Mouse (Mus musculus) myocyte (in vitro differentiated cells): ENCODE data around the gene Zfp526.
"Not testable (repeated sequence)": the region's sequence is repeated elsewhere in the genome, so short reads cannot be mapped to it uniquely, and the experiment has no call there.

Experiments used
- CEBPB ChIP-seq: IDR thresholded peaks from 2 replicates; pipeline ENCODE4 v1.6.1; 2011; ENCODE audit warnings: mild to moderate bottlenecking, moderate library complexity; ENCODE audit not compliant: poor library complexity, insufficient read depth, severe bottlenecking
- E2F4 ChIP-seq: IDR thresholded peaks from one replicate; pipeline ENCODE4 v1.6.1; 2011; ENCODE audit warnings: mild to moderate bottlenecking, control low read depth, moderate library complexity; ENCODE audit not compliant: insufficient read depth
- MAX ChIP-seq: IDR thresholded peaks from one replicate; pipeline ENCODE4 v1.6.1; 2011; ENCODE audit warnings: low read depth, mild to moderate bottlenecking, control low read depth
- MYOD1 ChIP-seq, 3 experiments: IDR thresholded peaks; one replicate each; pipeline ENCODE4 v1.6.1; 2011; ENCODE audit warnings: control low read depth in 2 of 3, low read depth in 2 of 3, mild to moderate bottlenecking in 2 of 3, moderate library complexity in 1 of 3; ENCODE audit not compliant: insufficient read length in 2 of 3, control insufficient read depth in 1 of 3
- POLR2A ChIP-seq: IDR thresholded peaks from one replicate; pipeline ENCODE4 v1.6.1; 2011; ENCODE audit warnings: low read depth, mild to moderate bottlenecking, control low read depth, moderate library complexity; ENCODE audit not compliant: insufficient read length
- POLR2AphosphoS2 ChIP-seq: IDR thresholded peaks from one replicate; pipeline ENCODE4 v1.6.1; 2011; ENCODE audit warnings: low read depth, control low read depth; ENCODE audit not compliant: insufficient read length
- SRF ChIP-seq: IDR thresholded peaks from one replicate; pipeline ENCODE4 v1.6.1; 2011; ENCODE audit warnings: low read depth; ENCODE audit not compliant: control insufficient read depth, insufficient read length
- TCF12 ChIP-seq: IDR thresholded peaks from one replicate; pipeline ENCODE4 v1.6.1; 2011; ENCODE audit warnings: mild to moderate bottlenecking, control low read depth; ENCODE audit not compliant: poor library complexity, insufficient read depth, severe bottlenecking
- TCF3 ChIP-seq: IDR thresholded peaks from one replicate; pipeline ENCODE4 v1.6.1; 2011; ENCODE audit warnings: low read depth, control low read depth; ENCODE audit not compliant: insufficient read length
- USF1 ChIP-seq: IDR thresholded peaks from one replicate; pipeline ENCODE4 v1.6.1; 2011; ENCODE audit warnings: low read depth, mild to moderate bottlenecking, control low read depth, moderate library complexity

DNA sequence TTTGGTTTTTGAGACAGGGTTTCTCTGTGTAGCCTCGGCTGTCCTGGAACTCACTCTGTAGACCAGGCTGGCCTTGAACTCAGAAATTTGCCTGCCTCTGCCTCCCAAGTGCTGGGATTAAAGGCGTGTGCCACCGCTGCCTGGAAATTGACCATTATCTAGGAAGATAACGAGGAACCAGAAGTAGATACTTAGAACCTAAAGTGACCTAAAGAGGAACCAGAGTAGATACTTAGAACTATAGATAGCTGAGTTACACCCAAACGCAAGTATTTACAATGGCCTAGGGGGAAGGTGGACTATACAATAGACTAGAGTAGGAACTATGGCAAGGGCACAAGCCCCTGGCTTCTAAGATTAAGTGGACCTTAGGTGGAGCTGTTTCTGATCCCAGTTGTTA, 44.5 kb downstream of the Zfp526 start:
- TF ChIP-seq POLR2A; MYOD1 (IDR thresholded peaks at IDR 0.05; ENCODE audit: control insufficient read depth in 1 of 3, insufficient read length in 2 of 3, low read depth in 2 of 3); MAX; TCF12; USF1; POLR2AphosphoS2; E2F4; TCF3; CEBPB; SRF: not testable (repeated sequence)
